Mouse (Mus musculus) embryonic facial prominence, embryonic 15.5 days (tissue): ENCODE results near the gene F13a1. TPM values are rescaled to one million over a fixed set of nuclear protein-coding genes. Genes with fewer than 3 reads are reported as not detected.
A peak's percentile ranks its signal among the peaks of the same experiment; 100 is the strongest.

ENCODE experiments used
- ATAC-seq: fragments of 200-750 bp; cut with Nextera tagmentation; 2 replicates; pipeline ENCODE4 v1.8.0; 2017; ENCODE audit warnings: low read depth, moderate TSS enrichment; ENCODE audit not compliant: insufficient number of reproducible peaks, low FRiP score, low TSS enrichment
- H3K27ac ChIP-seq: fragments of 300-500 bp; sonication (generic); replicated peaks from 2 replicates; pipeline ENCODE4 v1.5.1; 2015; ENCODE audit warnings: mild to moderate bottlenecking, inconsistent platforms
- H3K27me3 ChIP-seq: fragments of 300-500 bp; sonication (generic); 2 replicates; pipeline ENCODE4 v1.6.1; 2015; ENCODE audit warnings: inconsistent platforms
- H3K36me3 ChIP-seq: fragments of 300-500 bp; sonication (generic); 2 replicates; pipeline ENCODE4 v1.6.1; 2015; ENCODE audit warnings: mild to moderate bottlenecking, inconsistent platforms
- H3K4me1 ChIP-seq: fragments of 300-500 bp; sonication (generic); 2 replicates; pipeline ENCODE4 v1.6.1; 2015; ENCODE audit warnings: inconsistent platforms
- H3K4me2 ChIP-seq: fragments of 300-500 bp; sonication (generic); replicated peaks from 2 replicates; pipeline ENCODE4 v1.6.1; 2015; ENCODE audit warnings: mild to moderate bottlenecking, inconsistent platforms
- H3K4me3 ChIP-seq: fragments of 300-500 bp; sonication (generic); replicated peaks from 2 replicates; pipeline ENCODE4 v1.5.1; 2015; ENCODE audit warnings: mild to moderate bottlenecking, inconsistent platforms
- H3K9ac ChIP-seq: fragments of 300-500 bp; sonication (generic); 2 replicates; pipeline ENCODE4 v1.6.1; 2015; ENCODE audit warnings: inconsistent platforms
- H3K9me3 ChIP-seq: fragments of 300-500 bp; sonication (generic); replicated peaks from 2 replicates; pipeline ENCODE4 v1.6.1; 2016; ENCODE audit warnings: inconsistent platforms
- WGBS: fragments of 180-500 bp; shearing (Covaris S2); methylation state at CpG from one replicate; pipeline ENCODE4 v1.1.7; 2015; 5-methylcytosine and 5-hydroxymethylcytosine counted together
- polyA plus RNA-seq: library from polyadenylated mRNA; unstranded; fragments of >200 nt; fragmentation: Nextera tagmentation; extraction: Ambion mirVana; gene quantifications from 2 replicates; pipeline ENCODE4 v1.2.1, GENCODE M21; 2015

F13a1 gene
- 46.5 and 48.3 TPM in 2 replicates for polyA plus RNA-seq

DNA sequence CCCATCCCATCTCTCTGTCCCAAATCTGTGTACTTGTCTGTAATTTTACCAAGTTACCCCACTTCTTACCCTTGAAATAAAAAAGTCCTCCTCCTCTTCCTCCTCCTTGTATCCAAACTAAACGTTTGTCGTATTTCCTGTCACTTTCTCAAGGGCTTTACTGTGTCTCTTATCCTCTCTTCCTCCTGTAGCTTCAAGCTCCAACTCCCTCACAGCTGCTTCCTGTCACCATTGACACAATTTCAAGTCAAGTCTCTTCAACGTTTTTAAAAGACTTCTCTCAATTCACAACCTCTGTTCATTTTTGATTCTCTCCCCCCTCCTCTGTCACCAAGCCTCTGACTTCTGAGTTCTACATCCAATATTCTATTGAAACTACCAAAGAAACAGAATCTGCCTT is at the start of gene F13a1:
Gene F13a1 (minus strand): TSS at position 119 of the 400 bp plus-strand sequence.
- H3K36me3 ChIP-seq, result no peaks in the 10 kb centered on the region
- no peaks in the 10 kb centered on the region for H3K9me3 ChIP-seq
- no peak within 1 kb of the TSS for H3K4me3 ChIP-seq
- ATAC-seq, result no peak
- H3K27ac ChIP-seq, result no peak within 1 kb of the TSS
- H3K4me1 ChIP-seq, result no peaks in the 10 kb centered on the region
- no peaks in the 10 kb centered on the region for H3K27me3 ChIP-seq
- no peak within 1 kb of the TSS for H3K4me2 ChIP-seq
- no peak within 1 kb of the TSS for H3K9ac ChIP-seq
- 38% methylated on average over 3 of the region's 3 CpGs for WGBS

DNA sequence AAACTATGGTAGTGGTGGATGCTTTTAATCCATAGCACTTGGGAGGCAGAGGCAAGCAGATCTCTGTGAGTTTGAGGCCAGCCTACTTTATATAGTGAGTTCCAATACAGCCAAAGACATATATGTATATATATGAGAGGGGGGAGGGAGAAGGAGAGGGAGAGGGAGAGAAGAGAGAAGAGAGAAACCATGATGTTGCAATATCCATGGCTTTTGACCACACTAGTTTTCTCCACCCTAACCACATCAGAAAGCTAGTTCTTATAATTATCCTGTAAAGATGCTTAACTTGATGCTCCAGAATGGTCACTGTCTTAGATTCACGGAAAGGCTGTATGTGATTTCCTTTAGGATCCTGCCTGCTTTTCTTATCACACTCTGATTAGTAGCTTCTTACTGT is 41.6 kb upstream of the F13a1 start:
- Histone ChIP-seq H3K9me3 (no peaks in the 10 kb centered on the region), H3K27ac (no peak overlapping the region), H3K36me3 (no peaks in the 10 kb centered on the region), H3K27me3 (no peaks in the 10 kb centered on the region), H3K9ac (no peak overlapping the region), H3K4me2 (no peak overlapping the region), H3K4me3 (no peak overlapping the region), H3K4me1 (no peaks in the 10 kb centered on the region)
- 82% methylated on average over 1 of the region's 1 CpGs for WGBS
- ATAC-seq, result no peak

DNA sequence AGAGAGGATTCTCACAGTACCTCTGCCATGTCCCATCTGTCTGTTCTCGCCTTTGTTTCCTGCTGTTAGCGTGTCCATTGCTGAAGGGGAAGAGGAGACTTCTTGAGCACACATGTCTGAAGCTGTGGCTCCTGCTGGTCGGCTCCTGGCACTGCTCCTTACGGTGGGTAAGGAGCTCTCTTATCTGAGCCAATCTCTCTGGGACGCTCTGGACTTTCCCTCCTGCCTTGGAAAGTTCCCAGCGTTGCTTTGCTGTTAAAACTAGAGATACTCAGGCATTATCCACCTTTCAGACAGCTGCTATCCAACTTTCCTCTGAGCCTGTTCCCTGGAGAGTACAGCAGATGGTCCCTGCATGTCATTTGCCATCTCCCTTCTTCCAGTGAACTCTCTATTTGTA is 39.1 kb upstream of the F13a1 start:
- WGBS, result 60% methylated on average over 6 of the region's 6 CpGs
- ATAC-seq, result no peak
- no peaks in the 10 kb centered on the region for H3K36me3 ChIP-seq
- H3K4me3 ChIP-seq, result no peak overlapping the region
- no peaks in the 10 kb centered on the region for H3K4me1 ChIP-seq
- H3K9ac ChIP-seq, result no peak overlapping the region
- no peak overlapping the region for H3K4me2 ChIP-seq
- H3K27ac ChIP-seq, result no peak overlapping the region
- H3K27me3 ChIP-seq, result no peaks in the 10 kb centered on the region
- no peaks in the 10 kb centered on the region for H3K9me3 ChIP-seq

DNA sequence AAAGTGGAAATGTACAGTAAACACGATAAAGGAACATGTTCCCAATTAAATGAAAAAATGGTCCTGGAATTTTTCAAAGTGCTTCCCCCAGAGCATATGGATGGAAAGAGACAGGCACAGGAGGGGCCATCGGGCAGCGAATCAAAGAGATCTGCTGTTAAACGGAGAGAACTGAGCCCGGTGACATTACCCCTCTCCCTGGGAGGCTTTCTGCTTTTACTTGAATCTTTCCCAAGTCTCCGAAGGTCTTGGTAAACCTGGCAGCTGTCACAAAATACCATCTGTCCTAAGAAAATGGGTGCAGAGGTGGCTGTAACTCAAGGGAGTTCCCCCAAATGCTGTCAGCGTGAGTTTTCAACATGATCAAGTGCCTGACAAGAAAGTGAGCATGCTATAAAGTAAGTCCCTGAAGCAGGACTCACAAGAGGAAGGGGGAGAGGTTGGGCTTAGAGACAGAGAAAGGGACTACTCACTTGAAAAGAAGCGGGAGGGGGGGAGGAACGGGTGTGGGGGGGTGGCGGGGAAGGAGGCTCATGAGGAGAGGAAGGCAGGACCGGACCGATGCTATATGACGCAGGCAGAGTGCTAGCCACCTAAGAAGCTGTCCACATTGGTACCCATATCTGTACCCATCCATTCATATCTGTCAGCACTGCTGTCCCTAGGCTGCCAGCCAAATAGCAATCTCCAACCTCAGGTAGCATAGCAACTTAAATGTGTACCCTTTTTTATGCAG is 31.6 kb upstream of the F13a1 start:
- Histone ChIP-seq H3K36me3 (no peaks in the 10 kb centered on the region), H3K4me3 (no peak overlapping the region), H3K27ac (no peak overlapping the region), H3K9me3 (no peaks in the 10 kb centered on the region), H3K27me3 (no peaks in the 10 kb centered on the region), H3K9ac (no peak overlapping the region), H3K4me1 (no peaks in the 10 kb centered on the region), H3K4me2 (no peak overlapping the region)
- WGBS, result 44% methylated on average over 13 of the region's 13 CpGs
- ATAC-seq, result no peak

DNA sequence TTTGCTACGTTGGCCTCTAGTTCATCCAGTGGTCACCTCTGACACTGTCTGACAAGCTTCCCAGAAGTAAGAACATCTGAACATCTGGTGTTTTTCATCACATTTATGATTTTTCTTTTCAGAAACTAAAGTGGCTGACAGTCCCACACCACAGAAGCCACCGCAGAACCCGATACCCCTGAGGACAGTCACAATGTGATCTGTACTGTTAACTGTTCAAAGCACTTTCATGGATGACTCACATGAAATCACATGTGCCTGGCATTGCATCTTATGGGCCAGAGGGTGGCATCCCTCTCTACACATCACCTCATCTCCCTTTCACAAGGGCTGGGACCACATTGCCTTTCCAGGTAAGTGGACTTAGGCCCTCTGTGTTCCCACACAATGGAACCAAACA is 21.3 kb upstream of the F13a1 start:
- no peak overlapping the region for H3K4me3 ChIP-seq
- no peaks in the 10 kb centered on the region for H3K27me3 ChIP-seq
- H3K9me3 ChIP-seq, result no peaks in the 10 kb centered on the region
- 66% methylated on average over 3 of the region's 3 CpGs for WGBS
- H3K4me2 ChIP-seq, result no peak overlapping the region
- H3K9ac ChIP-seq, result no peak overlapping the region
- no peak overlapping the region for H3K27ac ChIP-seq
- ATAC-seq, result no peak
- H3K36me3 ChIP-seq, result no peaks in the 10 kb centered on the region
- no peaks in the 10 kb centered on the region for H3K4me1 ChIP-seq

DNA sequence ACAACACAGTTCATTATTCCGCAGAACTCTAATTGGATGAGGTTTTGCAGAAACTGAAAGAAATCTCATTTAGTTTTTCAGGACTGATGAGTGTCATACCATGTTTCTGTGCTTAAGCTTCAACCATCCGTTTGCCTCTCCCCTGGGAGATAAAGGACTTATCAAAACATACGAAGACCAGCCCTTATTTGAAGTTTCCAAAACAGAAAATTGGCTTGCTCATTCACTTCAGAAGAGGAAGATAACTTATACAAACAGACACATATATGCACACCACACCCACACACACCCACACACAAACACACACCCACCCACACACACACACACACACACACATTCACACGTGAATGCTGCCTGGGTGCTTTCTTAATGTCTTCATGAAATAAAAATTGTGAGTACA is 20.8 kb upstream of the F13a1 start:
- WGBS, result 73% methylated on average over 4 of the region's 4 CpGs

DNA sequence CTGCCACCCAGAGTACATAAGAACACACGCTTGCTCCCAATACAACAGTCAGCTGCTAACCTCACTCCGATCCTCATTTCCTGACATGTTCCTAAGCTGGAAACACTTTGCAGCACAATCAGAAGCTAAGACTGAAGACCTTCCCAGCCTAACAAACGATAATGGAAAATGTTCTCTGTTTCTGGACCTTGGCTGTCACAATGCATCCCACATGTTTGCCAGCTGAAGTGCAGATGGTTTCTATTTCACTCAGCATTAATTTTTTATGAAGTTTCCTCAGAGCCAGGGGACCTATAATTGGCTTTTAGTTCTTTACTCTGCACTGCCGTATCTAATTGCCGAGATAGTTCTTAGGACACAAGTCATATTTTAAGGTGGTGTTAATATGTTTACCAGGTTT is 10.8 kb upstream of the F13a1 start:
- Histone ChIP-seq H3K4me2 (no peak overlapping the region), H3K4me1 (0 out of 2 replicates have a peak, but pooled peaks cover 4% of the 10 kb centered on the region), H3K27me3 (no peaks in the 10 kb centered on the region), H3K27ac (0 out of 2 replicates have a peak overlapping the region, but pooled peaks have one; percentile 34), H3K9me3 (no peaks in the 10 kb centered on the region), H3K4me3 (no peak overlapping the region), H3K9ac (no peak overlapping the region), H3K36me3 (no peaks in the 10 kb centered on the region)
- ATAC-seq, result no peak
- WGBS, result 34% methylated on average over 5 of the region's 5 CpGs

More for the DNA sequence above, 20.8 kb upstream of the F13a1 start:
- Histone ChIP-seq H3K9ac (no peak overlapping the region), H3K36me3 (no peaks in the 10 kb centered on the region), H3K4me3 (no peak overlapping the region), H3K4me1 (no peaks in the 10 kb centered on the region), H3K9me3 (no peaks in the 10 kb centered on the region), H3K27ac (no peak overlapping the region), H3K27me3 (no peaks in the 10 kb centered on the region), H3K4me2 (no peak overlapping the region)
- ATAC-seq, result no peak

DNA sequence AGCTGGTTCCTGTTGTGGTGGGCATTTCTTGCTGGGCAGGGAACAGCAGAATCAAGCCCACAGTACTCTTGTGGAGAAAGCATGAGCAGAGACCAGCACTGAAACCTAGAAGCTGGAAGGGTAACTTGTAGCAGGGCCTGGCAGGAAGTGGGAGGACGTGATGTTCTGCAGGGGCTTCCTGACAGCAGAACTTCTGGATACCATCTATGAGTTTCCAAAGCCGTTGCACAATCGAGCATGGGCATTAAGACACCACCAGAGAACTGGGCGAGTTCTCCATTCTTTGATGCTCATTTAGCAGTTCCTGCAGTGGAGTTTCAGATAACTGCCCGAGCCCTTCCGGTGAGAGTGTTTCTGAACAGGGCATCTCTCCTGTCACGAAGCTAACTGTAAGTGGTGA is 6.6 kb upstream of the F13a1 start:
- Histone ChIP-seq H3K9ac (no peak overlapping the region), H3K27me3 (no peaks in the 10 kb centered on the region), H3K27ac (no peak overlapping the region), H3K4me1 (0 out of 2 replicates have a peak, but pooled peaks cover 4% of the 10 kb centered on the region), H3K9me3 (no peaks in the 10 kb centered on the region), H3K4me3 (no peak overlapping the region), H3K4me2 (no peak overlapping the region), H3K36me3 (no peaks in the 10 kb centered on the region)
- no peak for ATAC-seq
- 73% methylated on average over 7 of the region's 7 CpGs for WGBS

DNA sequence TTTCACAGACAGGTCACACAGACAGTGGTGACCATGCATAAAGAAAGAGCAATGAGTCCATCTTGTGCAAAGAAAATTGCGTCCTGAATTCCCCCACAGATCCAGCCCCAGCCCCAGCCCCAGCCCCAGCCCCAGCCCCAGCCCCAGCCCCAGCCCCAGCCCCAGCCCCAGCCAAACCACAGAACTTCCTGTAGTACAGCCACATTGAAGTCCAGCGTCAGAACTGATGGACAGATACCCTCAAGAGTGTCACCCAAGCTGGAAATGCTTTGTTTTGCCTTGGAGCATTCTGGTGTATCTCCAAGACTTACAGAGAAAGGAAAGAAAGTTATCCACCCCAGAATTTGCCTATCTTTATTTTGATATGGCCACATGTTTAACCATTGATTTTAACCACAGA is 413 bp downstream of the F13a1 start:
- Histone ChIP-seq H3K4me2 (no peak overlapping the region), H3K27ac (no peak overlapping the region), H3K4me1 (no peaks in the 10 kb centered on the region), H3K4me3 (no peak overlapping the region), H3K9ac (no peak overlapping the region), H3K9me3 (no peaks in the 10 kb centered on the region), H3K27me3 (no peaks in the 10 kb centered on the region), H3K36me3 (no peaks in the 10 kb centered on the region)
- whole genome bisulfite sequencing, result 52% methylated on average over 2 of the region's 2 CpGs
- no peak for ATAC-seq

DNA sequence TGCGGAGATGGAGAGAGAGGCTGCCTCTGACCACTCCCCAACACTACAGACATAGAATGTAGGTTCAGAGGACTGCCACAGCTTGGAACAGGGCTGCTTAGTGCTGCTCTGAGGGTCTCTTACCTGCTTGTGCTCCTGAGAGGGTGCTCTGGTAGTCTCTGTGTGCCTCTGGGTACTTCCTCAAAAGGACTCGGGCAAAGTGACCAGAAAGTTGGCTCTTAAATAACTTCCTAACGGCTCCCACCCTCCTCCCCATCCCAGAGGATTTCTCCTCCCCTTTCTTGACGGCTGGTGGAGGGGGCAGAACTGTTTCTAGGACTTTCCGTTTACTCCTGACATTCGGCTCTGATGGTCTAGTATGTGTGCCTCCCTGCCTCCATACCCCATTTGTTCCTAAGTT is 1.0 kb downstream of the F13a1 start:
- 61% methylated on average over 6 of the region's 6 CpGs for WGBS
- H3K27me3 ChIP-seq, result no peaks in the 10 kb centered on the region
- no peaks in the 10 kb centered on the region for H3K4me1 ChIP-seq
- no peak overlapping the region for H3K4me3 ChIP-seq
- no peak overlapping the region for H3K4me2 ChIP-seq
- no peak overlapping the region for H3K9ac ChIP-seq
- no peak overlapping the region for H3K27ac ChIP-seq
- H3K9me3 ChIP-seq, result no peaks in the 10 kb centered on the region
- no peaks in the 10 kb centered on the region for H3K36me3 ChIP-seq
- 0 out of 2 replicates have a peak, but pooled peaks have one; percentile 19 for ATAC-seq

DNA sequence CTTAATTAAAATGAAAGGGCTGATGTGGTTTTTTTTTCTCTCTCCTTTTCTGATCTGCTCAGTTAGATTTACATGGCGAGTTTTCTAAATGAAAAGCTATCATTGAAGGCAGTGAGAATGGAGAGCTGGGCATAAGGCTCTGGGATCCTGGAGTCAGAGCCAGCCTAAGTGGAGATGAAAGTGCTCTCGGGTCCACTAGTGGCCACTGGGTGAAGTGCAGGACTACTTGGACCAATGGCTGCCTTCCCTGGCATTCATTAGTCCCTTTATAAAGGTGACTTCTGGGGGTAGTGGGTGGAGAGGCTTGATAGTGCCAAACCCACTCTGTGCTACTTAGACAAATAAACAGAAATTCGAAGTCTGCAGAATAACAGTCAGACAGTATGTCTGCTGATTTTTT is 5.0 kb downstream of the F13a1 start:
- no peaks in the 10 kb centered on the region for H3K4me1 ChIP-seq
- no peak overlapping the region for H3K27ac ChIP-seq
- no peak for ATAC-seq
- H3K4me2 ChIP-seq, result no peak overlapping the region
- no peaks in the 10 kb centered on the region for H3K36me3 ChIP-seq
- H3K9me3 ChIP-seq, result no peaks in the 10 kb centered on the region
- no peak overlapping the region for H3K9ac ChIP-seq
- 60% methylated on average over 3 of the region's 3 CpGs for WGBS
- H3K27me3 ChIP-seq, result no peaks in the 10 kb centered on the region
- H3K4me3 ChIP-seq, result no peak overlapping the region

DNA sequence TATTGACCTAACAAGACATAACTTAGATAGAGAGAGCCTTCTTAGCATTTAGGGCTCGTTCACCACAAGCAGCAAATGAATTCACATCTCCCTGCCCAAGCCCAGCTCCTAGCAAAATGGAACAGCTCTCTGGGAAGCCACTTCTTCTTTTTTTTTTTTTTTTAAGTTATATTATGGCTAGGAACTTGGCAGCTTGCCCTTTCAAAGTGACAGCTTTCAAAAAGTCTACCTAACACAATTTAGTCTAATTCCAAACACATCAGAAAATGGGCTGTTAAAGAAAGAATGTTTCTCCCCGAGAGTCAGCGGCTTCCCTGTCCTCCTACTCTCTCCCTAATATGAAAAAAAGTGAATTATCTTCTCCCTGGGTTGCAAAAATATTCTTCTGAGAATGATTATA is 15.3 kb downstream of the F13a1 start:
- H3K36me3 ChIP-seq, result no peaks in the 10 kb centered on the region
- no peak overlapping the region for H3K9ac ChIP-seq
- H3K4me1 ChIP-seq, result no peaks in the 10 kb centered on the region
- H3K4me3 ChIP-seq, result no peak overlapping the region
- WGBS, result 51% methylated on average over 3 of the region's 3 CpGs
- no peaks in the 10 kb centered on the region for H3K27me3 ChIP-seq
- H3K4me2 ChIP-seq, result no peak overlapping the region
- no peak overlapping the region for H3K27ac ChIP-seq
- no peak for ATAC-seq
- H3K9me3 ChIP-seq, result no peaks in the 10 kb centered on the region
